Comparison of ENCODE assay signal across 20 mouse cellular contexts in genomic region chr2:164908011-164908410, GRCm38 (mm10). TPM values are rescaled to one million over a fixed set of nuclear protein-coding genes. Genes with fewer than 3 reads are reported as not detected.
"Had no signal": no experiment of that assay in that cellular context is flagged by ENCODE, and none has a peak within 500 bp of the region (broad histone marks: within the 10 kb centered on the region; RNA-seq: fewer than 3 reads in every experiment).

No protein-coding gene starts in this region.

- H3K9me3 ChIP-seq: neural tube, embryonic 13.5 days; neural tube, embryonic 15.5 days had no signal

- H3K4me3 ChIP-seq: midbrain, embryonic 10.5 days; midbrain, embryonic 12.5 days; myocyte; neural tube, embryonic 13.5 days; neural tube, embryonic 15.5 days had no signal

- H3K27me3 ChIP-seq: midbrain, embryonic 12.5 days; neural tube, embryonic 13.5 days; neural tube, embryonic 15.5 days had no signal

- ATAC-seq: midbrain, embryonic 16.5 days had no signal

- DNase-seq: lung, adult 18-20 months; lung, embryonic 14.5 days; lung, postnatal 10 days; lung, postnatal 4 days; midbrain, embryonic 14.5 days; retina, postnatal 1 day; right cerebral cortex, adult 18-20 months; right cerebral cortex, postnatal 25 days; right cerebral cortex, postnatal 4 days; spleen, adult 18-20 months; thymus, adult 18-20 months; thymus, postnatal 14 days; thymus, postnatal 36 days had no signal

- H3K27ac ChIP-seq: midbrain, embryonic 10.5 days; midbrain, embryonic 12.5 days; neural tube, embryonic 13.5 days; neural tube, embryonic 15.5 days had no signal

RNA-seq across cellular contexts. Expression of gene Pltp, which starts 50.5 kb away (rescaled TPM):
- total RNA-seq: megakaryocyte-erythroid progenitor cell, adult 5-6 weeks had no signal
